Mouse (Mus musculus) gastrocnemius, postnatal 36 days (tissue): Measurements from ENCODE around the gene Per1. TPM values are rescaled to one million over a fixed set of nuclear protein-coding genes. Genes with fewer than 3 reads are reported as not detected.

Source experiments
- total RNA-seq, 2 experiments: library from RNA; stranded (reverse); gene quantifications; 2 replicates each; pipeline ENCODE4 v1.2.3; 2021

Per1 gene
- total RNA-seq, 2 experiments from 2014 or later, result 60.9 to 89.0 TPM

Other genes with a start within 250 kb of the Per1 start
- 10 to 100 TPM; 70.0 to 81.9 TPM for gene Ndel1, start 223.4 kb upstream of the Per1 start, total RNA-seq
- gene Rnf222, start 206.7 kb upstream of the Per1 start, total RNA-seq, result not detected
- 100 to 1,000 TPM; 536 to 627 TPM for gene Rpl26, start 193.6 kb upstream of the Per1 start, total RNA-seq
- gene Odf4, start 168.1 kb upstream of the Per1 start, total RNA-seq, result not detected
- gene Arhgef15, start 137.7 kb upstream of the Per1 start, total RNA-seq, result 1 to 10 TPM; 6.9 to 7.8 TPM
- gene Slc25a35, start 127.1 kb upstream of the Per1 start, total RNA-seq, result 1 to 10 TPM; 3.4 to 3.5 TPM
- 10 to 100 TPM; 58.7 to 65.4 TPM for gene Rangrf, start 120.0 kb upstream of the Per1 start, total RNA-seq
- gene Pfas, start 86.8 kb upstream of the Per1 start, total RNA-seq, result 1 to 10 TPM; 5.1 to 6.6 TPM
- gene Ctc1, start 79.3 kb upstream of the Per1 start, total RNA-seq, result 10 to 100 TPM in 1 of 2 experiments, 1 to 10 TPM in 1; 9.6 to 10.9 TPM
- 1 to 10 TPM in 1 of 2 experiments, under 1 TPM in 1; 0.51 to 1.1 TPM for gene Aurkb, start 49.6 kb upstream of the Per1 start, total RNA-seq
- gene Borcs6, start 35.5 kb upstream of the Per1 start, total RNA-seq, result 10 to 100 TPM; 17.4 to 18.8 TPM
- 1 to 10 TPM; 3.4 TPM for gene Tmem107, start 24.4 kb upstream of the Per1 start, total RNA-seq
- gene Vamp2, start 6.7 kb upstream of the Per1 start, total RNA-seq, result 10 to 100 TPM; 26.7 to 38.1 TPM
- gene Hes7, start 25.2 kb downstream of the Per1 start, total RNA-seq, result not detected
- gene 9130213A22Rik, start 27.4 kb downstream of the Per1 start, total RNA-seq, result not detected
- not detected for gene Aloxe3, start 30.7 kb downstream of the Per1 start, total RNA-seq
- gene Alox12b, start 61.8 kb downstream of the Per1 start, total RNA-seq, result not detected
- not detected for gene Alox8, start 102.6 kb downstream of the Per1 start, total RNA-seq
- not detected for gene Gucy2e, start 141.8 kb downstream of the Per1 start, total RNA-seq
- 1 to 10 TPM; 1.4 TPM for gene Cntrob, start 228.6 kb downstream of the Per1 start, total RNA-seq
- 10 to 100 TPM; 40.1 to 41.8 TPM for gene Trappc1, start 228.8 kb downstream of the Per1 start, total RNA-seq
- gene Kcnab3, start 231.0 kb downstream of the Per1 start, total RNA-seq, result under 1 TPM in 1 of 2 experiments, not detected in 1; 0.10 TPM
- gene Rnf227, start 245.2 kb downstream of the Per1 start, total RNA-seq, result under 1 TPM; 0.12 to 0.26 TPM